Comparison of ENCODE assay signal across 25 mouse cellular contexts in the genomic region with DNA sequence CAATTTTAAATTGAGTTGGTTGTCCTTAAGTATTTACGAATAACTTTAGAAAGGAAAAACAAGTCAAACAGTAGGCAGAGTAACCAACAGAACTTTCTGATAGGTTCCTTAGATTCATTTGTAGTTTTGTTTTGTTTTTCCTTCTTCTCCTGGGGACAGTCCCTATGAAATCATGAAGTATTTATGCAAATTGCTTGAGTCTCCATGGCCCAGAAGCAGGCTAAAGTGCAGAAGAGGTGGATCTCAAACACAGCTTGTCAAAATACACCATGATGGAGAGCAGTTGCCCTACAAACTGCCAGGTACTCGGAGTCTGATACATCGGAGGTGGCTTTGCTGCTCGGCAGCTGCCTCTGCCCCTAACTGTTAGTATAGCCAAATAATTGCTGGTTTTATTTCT.
DNase-seq lines count a peak whose midpoint lies in the region; ATAC-seq and TF ChIP-seq lines count a peak whose summit lies in the region.
"Had no signal": no experiment of that assay in that cellular context is flagged by ENCODE, and none has a peak within 500 bp of the region (broad histone marks: within the 10 kb centered on the region; RNA-seq: fewer than 3 reads in every experiment).

No protein-coding gene starts in this region.

- dilution Hi-C loops in CH12.LX (cut with MboI; ENCODE audit: extremely low pct_ligation_motif_present, extremely low pct_unique_long_range_greater_than_20kb, low sequenced_read_pairs), result no loop called here

- no peak for TF ChIP-seq POLR2A in CH12.LX (IDR thresholded peaks at IDR 0.05; ENCODE audit: low read depth, low read length)

- no peak for TF ChIP-seq EP300 in liver, postnatal 0 days (IDR thresholded peaks at IDR 0.05; ENCODE audit: low read depth)
- no peak for TF ChIP-seq EP300 in CH12.LX (IDR thresholded peaks at IDR 0.05; ENCODE audit: low read length)

- TF ChIP-seq RAD21 in CH12.LX (IDR thresholded peaks at IDR 0.05; ENCODE audit: low read depth, low read length), result no peak

- H3K79me2 ChIP-seq in CH12.LX (replicated peaks; ENCODE audit: control insufficient read depth, extremely low read depth, insufficient read depth, poor library complexity, severe bottlenecking), result no peaks in the 10 kb centered on the region

- no peak overlapping the region for H3K4me2 ChIP-seq in liver, postnatal 0 days (ENCODE audit: low read depth, low read length)
- H3K4me2 ChIP-seq in liver, embryonic 12.5 days, result no peak overlapping the region
- peak overlapping the region; percentile 29; the same call in 1 of the 2 replicates for H3K4me2 ChIP-seq in CH12.LX (ENCODE audit: insufficient read depth, low read depth, poor library complexity, severe bottlenecking)
- H3K4me2 ChIP-seq in forebrain, embryonic 13.5 days, result no peak overlapping the region
- H3K4me2 ChIP-seq: embryonic facial prominence, embryonic 13.5 days; forebrain, embryonic 12.5 days; hindbrain, embryonic 12.5 days; hindbrain, embryonic 15.5 days had no signal

- ATAC-seq in liver, postnatal 0 days, result peak; percentile 76
- ATAC-seq in liver, embryonic 12.5 days, result no peak
- no peak for ATAC-seq in forebrain, embryonic 13.5 days
- ATAC-seq: activated CD4-positive, CD25-positive, alpha-beta regulatory T cell, adult 4 months; forebrain, postnatal 0 days had no signal

- in situ Hi-C loops in CH12.LX (cut with MboI; ENCODE audit: low pct_ligation_motif_present, low pct_unique_long_range_greater_than_20kb, low sequenced_read_pairs), result no loop called here

- DNase-seq in liver, postnatal 0 days, result no peak
- DNase-seq in CH12.LX (ENCODE audit: extremely low read depth), result peak; percentile 62
- DNase-seq in layer of hippocampus, postnatal 36 days, result no peak
- DNase-seq: adrenal gland, postnatal 10 days; B cell, adult 2 months; cerebellum, adult 11-12 months; cerebellum, adult 8-10 months; cerebellum, postnatal 10 days; cerebellum, postnatal 36 days; embryo, embryonic 11 days; forebrain, postnatal 0 days; gastrocnemius, adult 2 months; gastrocnemius, postnatal 25 days; heart, adult 18-20 months; kidney, adult 18-20 months had no signal

- no peaks in the 10 kb centered on the region for H3K4me1 ChIP-seq in liver, postnatal 0 days (ENCODE audit: insufficient read depth)
- H3K4me1 ChIP-seq in liver, embryonic 12.5 days, result no peaks in the 10 kb centered on the region
- H3K4me1 ChIP-seq in CH12.LX (ENCODE audit: control insufficient read depth in 1 of 2, insufficient read depth in 2 of 2), result peaks cover 3 to 11% of the 10 kb centered on the region in 2 experiments
- peaks cover 2% of the 10 kb centered on the region; the same call in 1 of the 2 replicates for H3K4me1 ChIP-seq in brown adipose tissue, adult 24 weeks (ENCODE audit: control insufficient read depth, insufficient read depth, insufficient read length, low read length)
- H3K4me1 ChIP-seq in forebrain, embryonic 13.5 days, result no peaks in the 10 kb centered on the region
- H3K4me1 ChIP-seq: embryonic facial prominence, embryonic 10.5 days; embryonic facial prominence, embryonic 13.5 days; forebrain, embryonic 12.5 days; hindbrain, embryonic 12.5 days; hindbrain, embryonic 15.5 days had no signal

- TF ChIP-seq CTCF in liver, postnatal 0 days (IDR thresholded peaks at IDR 0.05; ENCODE audit: low read depth), result no peak
- no peak for TF ChIP-seq CTCF in CH12.LX (conservative IDR thresholded peaks at IDR 0.05 in 1 of 2, IDR thresholded peaks at IDR 0.05 in 1 of 2; ENCODE audit: low read depth in 2 of 2, low read length in 2 of 2)

- 76% methylated on average over 4 of the region's 4 CpGs for WGBS in liver, postnatal 0 days (ENCODE audit: insufficient replicate concordance)
- WGBS in liver, embryonic 12.5 days (ENCODE audit: insufficient replicate concordance), result 72% methylated on average over 4 of the region's 4 CpGs
- 87% methylated on average over 4 of the region's 4 CpGs for WGBS in forebrain, embryonic 13.5 days

- H3K9me3 ChIP-seq in liver, postnatal 0 days (ENCODE audit: low read length), result no peaks in the 10 kb centered on the region
- no peaks in the 10 kb centered on the region for H3K9me3 ChIP-seq in liver, embryonic 12.5 days (replicated peaks)
- H3K9me3 ChIP-seq in CH12.LX (replicated peaks; ENCODE audit: low read length), result no peaks in the 10 kb centered on the region
- H3K9me3 ChIP-seq in forebrain, embryonic 13.5 days (replicated peaks), result no peaks in the 10 kb centered on the region
- H3K9me3 ChIP-seq: embryonic facial prominence, embryonic 10.5 days; embryonic facial prominence, embryonic 13.5 days; forebrain, embryonic 12.5 days; hindbrain, embryonic 12.5 days; hindbrain, embryonic 15.5 days had no signal

- H3K36me3 ChIP-seq in liver, postnatal 0 days (replicated peaks; ENCODE audit: insufficient read depth, low read length), result no peaks in the 10 kb centered on the region
- no peaks in the 10 kb centered on the region for H3K36me3 ChIP-seq in liver, embryonic 12.5 days
- no peaks in the 10 kb centered on the region for H3K36me3 ChIP-seq in CH12.LX (replicated peaks in 1 of 2; ENCODE audit: control insufficient read depth in 1 of 2, insufficient read depth in 1 of 2, low read length in 1 of 2)
- no peaks in the 10 kb centered on the region for H3K36me3 ChIP-seq in forebrain, embryonic 13.5 days (ENCODE audit: poor library complexity, severe bottlenecking)
- H3K36me3 ChIP-seq: embryonic facial prominence, embryonic 10.5 days; embryonic facial prominence, embryonic 13.5 days; forebrain, embryonic 12.5 days; hindbrain, embryonic 12.5 days; hindbrain, embryonic 15.5 days had no signal

- no peak overlapping the region for H3K4me3 ChIP-seq in liver, postnatal 0 days (ENCODE audit: low read depth, low read length)
- no peak overlapping the region for H3K4me3 ChIP-seq in liver, embryonic 12.5 days
- H3K4me3 ChIP-seq in CH12.LX (replicated peaks in 1 of 3; ENCODE audit: low read depth in 2 of 3, low read length in 2 of 3, poor library complexity in 1 of 3), result no peak overlapping the region
- no peak overlapping the region for H3K4me3 ChIP-seq in brown adipose tissue, adult 24 weeks (ENCODE audit: insufficient read depth, low read depth, low read length)
- H3K4me3 ChIP-seq in forebrain, embryonic 13.5 days, result no peak overlapping the region
- H3K4me3 ChIP-seq: embryonic facial prominence, embryonic 10.5 days; embryonic facial prominence, embryonic 13.5 days; erythroblast, embryonic 14.5 days; forebrain, embryonic 12.5 days; gastrocnemius, adult 2 months; hindbrain, embryonic 12.5 days; hindbrain, embryonic 15.5 days had no signal

- H3K27ac ChIP-seq in liver, postnatal 0 days (ENCODE audit: low read depth), result 0 out of 2 replicates have a peak overlapping the region, but pooled peaks have one; percentile 4
- H3K27ac ChIP-seq in liver, embryonic 12.5 days, result no peak overlapping the region
- no peak overlapping the region for H3K27ac ChIP-seq in CH12.LX (ENCODE audit: insufficient read depth, low read depth)
- peak overlapping the region; percentile 66 for H3K27ac ChIP-seq in brown adipose tissue, adult 24 weeks (replicated peaks; ENCODE audit: low read depth, low read length)
- no peak overlapping the region for H3K27ac ChIP-seq in forebrain, embryonic 13.5 days
- H3K27ac ChIP-seq: embryonic facial prominence, embryonic 10.5 days; embryonic facial prominence, embryonic 13.5 days; forebrain, embryonic 12.5 days; gastrocnemius, adult 2 months; hindbrain, embryonic 12.5 days; hindbrain, embryonic 15.5 days had no signal

- no peak overlapping the region for H3K9ac ChIP-seq in liver, postnatal 0 days (replicated peaks)
- H3K9ac ChIP-seq in liver, embryonic 12.5 days, result no peak overlapping the region
- H3K9ac ChIP-seq in CH12.LX (ENCODE audit: insufficient read depth, low read depth), result no peak overlapping the region
- no peak overlapping the region for H3K9ac ChIP-seq in forebrain, embryonic 13.5 days
- H3K9ac ChIP-seq: embryonic facial prominence, embryonic 13.5 days; forebrain, embryonic 12.5 days; forebrain, postnatal 0 days; hindbrain, embryonic 12.5 days; hindbrain, embryonic 15.5 days had no signal

- H3K27me3 ChIP-seq in liver, postnatal 0 days (ENCODE audit: insufficient read depth, low read length), result no peaks in the 10 kb centered on the region
- H3K27me3 ChIP-seq in liver, embryonic 12.5 days (replicated peaks), result no peaks in the 10 kb centered on the region
- H3K27me3 ChIP-seq in CH12.LX (replicated peaks), result no peaks in the 10 kb centered on the region
- H3K27me3 ChIP-seq in forebrain, embryonic 13.5 days, result no peaks in the 10 kb centered on the region
- H3K27me3 ChIP-seq: embryonic facial prominence, embryonic 13.5 days; forebrain, embryonic 12.5 days; hindbrain, embryonic 12.5 days; hindbrain, embryonic 15.5 days had no signal

TF ChIP-seq in CH12.LX, 34 proteins besides CTCF, POLR2A, EP300 and RAD21:
- TF ChIP-seq CHD2 (IDR thresholded peaks at IDR 0.05; ENCODE audit: low read length), result no peak
- TF ChIP-seq MXI1 (IDR thresholded peaks at IDR 0.05; ENCODE audit: low read depth, low read length), result no peak
TF ChIP-seq in CH12.LX: peak in this region for 0.

Comparison
In these comparisons a context has a peak if more than half of its experiments do, and no peak if none do; other contexts are left out.
1. H3K27ac ChIP-seq: peak in liver, postnatal 0 days (single experiment) and brown adipose tissue, adult 24 weeks (single experiment); none in liver, embryonic 12.5 days (single experiment), CH12.LX (single experiment) and forebrain, embryonic 13.5 days (single experiment).